Mouse (Mus musculus): ENCODE results near the gene Cpvl.
A peak's percentile ranks its signal among the peaks of the same experiment; 100 is the strongest.

The Cpvl gene

DNA sequence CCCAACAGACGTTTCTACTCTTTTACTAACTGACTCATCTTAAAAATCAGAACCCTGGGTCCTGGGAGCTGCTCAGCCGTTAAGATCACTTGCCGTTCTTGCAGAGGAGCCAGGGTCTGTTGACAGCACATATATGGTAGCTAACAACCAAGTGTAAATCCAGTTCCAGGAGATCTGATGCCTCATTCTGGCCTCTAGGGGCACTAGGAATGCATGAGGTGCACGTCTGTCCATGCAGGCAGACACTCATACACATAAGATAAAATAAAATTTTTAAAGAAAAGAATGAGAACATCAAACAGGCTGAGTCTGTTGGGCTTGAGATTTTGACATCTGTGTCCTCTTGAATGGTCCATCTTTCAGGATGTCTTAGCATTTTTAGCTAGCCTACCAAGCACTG is 48.6 kb downstream of the Cpvl start:
- DNase-seq: no peak

- no peak for DNase-seq
Measured at GRCm38 (mm10) chr6:53926197-53926596, 52.3 kb downstream of the Cpvl start.

DNA sequence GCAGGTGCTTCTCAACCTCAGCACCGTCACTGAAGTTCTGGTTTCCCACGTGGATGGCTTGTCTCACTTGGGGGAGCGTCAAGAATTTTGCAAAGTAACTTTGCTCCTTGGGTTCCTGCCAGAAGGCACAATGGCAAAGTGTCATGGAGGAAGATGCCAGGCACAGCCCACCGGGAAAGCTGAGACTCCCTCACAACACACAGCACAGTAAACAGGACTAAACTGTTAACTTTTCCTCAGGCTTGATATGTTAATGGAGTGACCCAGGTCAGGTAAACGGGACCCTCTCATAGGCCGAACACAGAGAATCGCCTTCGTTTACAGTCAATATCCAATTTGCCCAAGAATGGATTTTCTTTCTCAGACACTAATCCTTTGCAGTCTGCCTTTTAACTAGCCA is 53.3 kb downstream of the Cpvl start:
- no peak for DNase-seq

DNA sequence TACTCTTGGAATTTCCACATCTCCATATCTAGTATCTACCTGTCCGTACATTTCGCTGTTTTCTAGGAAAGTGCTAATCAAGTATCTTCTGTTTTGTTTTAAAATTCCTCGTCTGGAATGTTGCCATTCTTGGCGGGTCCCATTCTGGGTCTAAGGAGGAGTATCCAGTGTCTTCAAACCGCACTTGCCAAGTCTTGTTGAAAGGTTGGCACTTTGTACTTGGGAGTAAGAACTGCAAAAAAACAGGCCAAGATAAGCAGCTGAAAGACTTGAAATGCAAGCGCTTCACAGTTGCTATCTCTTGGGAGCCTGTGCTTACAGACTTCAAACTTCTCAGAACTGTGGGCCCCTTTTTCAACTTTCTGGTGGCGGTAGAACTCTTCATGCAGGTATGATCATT is 58.4 kb downstream of the Cpvl start:
- no peak for DNase-seq

DNA sequence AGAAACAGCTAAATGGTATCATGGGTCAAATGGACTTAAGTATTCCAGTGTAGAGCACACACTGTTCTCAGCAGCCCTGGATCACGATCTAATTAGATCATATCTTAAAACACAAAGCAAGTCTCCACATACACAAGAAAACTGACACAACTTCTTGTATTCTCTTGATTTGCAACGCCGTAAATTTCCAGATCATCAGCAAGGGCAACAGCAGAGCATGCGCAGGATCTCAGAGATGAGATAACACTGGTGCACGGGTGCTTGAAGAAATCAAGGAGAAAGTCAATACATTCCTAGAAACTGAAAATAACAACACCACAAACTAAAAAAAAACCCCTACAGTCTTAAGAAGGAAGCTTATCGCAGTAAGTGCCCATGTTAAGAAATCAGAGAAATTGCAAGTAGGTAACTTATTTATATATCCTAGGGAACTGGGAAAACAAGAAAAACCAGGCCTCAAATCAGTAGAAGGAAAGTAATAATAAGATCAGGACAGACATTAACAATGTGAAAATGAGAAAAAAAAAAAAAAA is 61.4 kb downstream of the Cpvl start:
- DNase-seq: no peak

DNA sequence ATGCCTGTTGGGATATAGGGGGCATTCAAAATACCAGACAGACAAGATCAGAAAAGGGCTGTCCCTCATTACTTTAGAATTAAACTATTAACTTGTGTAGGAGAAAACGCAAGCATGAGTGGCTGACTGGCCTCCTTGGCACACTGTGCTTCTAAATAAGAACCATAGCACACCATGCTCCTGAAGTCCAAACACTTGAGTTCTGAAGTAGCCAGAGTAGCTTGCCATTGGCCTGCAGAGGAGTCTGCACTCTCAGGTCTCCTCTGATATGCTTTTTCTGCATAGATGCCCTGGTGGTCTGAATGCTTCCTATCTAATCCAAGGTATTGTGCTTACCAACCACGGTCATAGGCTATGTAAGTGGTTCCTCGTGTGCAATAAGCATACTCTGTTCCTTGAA is 63.1 kb downstream of the Cpvl start:
- no peak for DNase-seq

- DNase-seq: no peak
Measured at GRCm38 (mm10) chr6:53913151-53913550, 65.3 kb downstream of the Cpvl start.

GRCm38 (mm10) chr6:53912112-53912782 is 66.2 kb downstream of the Cpvl start:
- no peak for DNase-seq

DNA sequence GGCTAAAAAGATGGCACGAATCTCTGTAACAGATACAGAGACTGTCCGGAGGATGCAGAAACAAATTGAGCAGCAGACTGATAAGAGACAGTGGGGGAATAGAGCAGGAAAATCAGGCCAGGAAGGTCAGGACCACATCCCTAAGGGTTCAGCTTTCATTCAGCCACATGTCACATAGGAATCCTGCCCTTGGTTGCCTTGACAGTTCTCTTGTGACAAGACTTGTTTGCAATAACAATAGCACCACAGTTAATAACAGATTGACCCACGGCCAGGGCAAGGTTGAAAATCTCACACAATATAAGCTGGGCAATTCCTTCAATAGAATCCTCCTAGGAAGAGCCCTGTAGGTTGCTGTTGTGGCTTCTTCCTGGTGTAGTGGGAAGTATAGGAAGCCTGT is 68.5 kb downstream of the Cpvl start:
- DNase-seq: no peak

- no peak for DNase-seq
Measured at GRCm38 (mm10) chr6:53909446-53909845, 69.0 kb downstream of the Cpvl start.

DNA sequence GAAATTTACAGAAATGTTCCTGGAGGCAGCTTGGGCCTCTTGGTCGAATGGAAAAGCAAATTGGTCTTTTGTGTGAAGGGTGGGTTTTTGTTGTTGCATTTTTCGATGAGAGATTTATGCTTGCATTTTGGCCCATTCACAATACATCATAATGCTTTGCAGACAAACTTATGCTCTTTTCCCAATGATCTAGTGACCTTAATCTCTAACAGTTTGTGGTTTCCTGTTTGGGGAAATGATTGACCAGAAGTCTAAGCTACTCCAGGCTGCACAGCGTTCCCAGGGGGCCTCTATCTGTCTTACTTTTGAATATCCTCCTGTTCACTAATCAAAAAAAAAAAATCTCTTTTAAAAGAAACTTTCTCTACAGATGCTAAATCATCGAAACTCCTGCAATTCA is 71.6 kb downstream of the Cpvl start:
- DNase-seq: peak; percentile 42

GRCm38 (mm10) chr6:53906051-53906462 is 72.4 kb downstream of the Cpvl start:
- DNase-seq: no peak

DNA sequence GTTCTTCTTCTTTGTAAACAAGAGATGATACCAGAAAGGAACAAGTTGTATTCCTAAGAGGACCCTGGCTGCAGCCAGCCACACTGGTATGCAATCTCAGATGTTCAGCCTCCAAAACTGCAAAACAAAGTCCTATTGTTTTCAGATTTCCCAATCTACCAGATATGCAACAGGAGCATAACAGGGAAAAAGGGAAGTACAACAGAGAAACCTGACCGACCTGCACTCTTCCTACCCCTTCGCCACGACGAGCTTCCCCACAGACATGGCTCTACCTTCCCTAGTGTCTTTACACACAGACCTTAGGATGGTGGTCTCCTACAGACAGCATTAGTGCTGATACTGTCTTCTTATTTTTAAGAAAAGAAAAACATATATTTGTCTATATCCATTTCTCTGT is 72.9 kb downstream of the Cpvl start:
- DNase-seq: no peak

DNA sequence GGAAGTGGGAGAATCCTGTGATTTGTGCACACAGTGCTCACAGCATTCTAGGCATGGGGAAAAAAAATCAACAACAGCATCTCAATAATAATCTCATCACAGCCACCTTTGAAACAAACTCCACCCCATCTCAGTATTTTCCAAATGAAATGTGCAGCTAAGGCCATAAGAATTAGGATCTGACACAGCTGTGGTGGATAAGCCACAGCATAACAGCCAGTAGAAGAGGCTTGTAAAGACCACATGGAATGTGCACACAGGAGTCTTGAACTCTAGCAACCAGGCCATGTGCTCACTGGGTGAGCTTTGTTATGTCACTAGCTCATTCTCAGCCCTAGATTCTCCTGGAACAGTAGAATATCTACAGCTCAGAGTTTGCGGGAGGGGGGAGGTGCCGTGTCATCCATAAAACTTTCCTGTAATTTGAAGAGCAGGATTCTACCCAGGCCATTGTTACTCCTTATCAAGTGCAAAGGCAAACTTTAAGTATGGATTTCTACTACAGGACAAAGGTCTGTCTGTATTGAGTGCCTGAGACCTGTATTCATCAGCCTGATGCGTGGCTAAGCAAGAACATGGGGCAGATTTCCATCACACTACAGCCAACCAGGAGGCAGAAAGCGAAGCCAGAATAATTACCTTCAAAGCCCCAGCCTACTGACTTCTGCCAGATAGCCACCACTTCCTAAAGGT is 73.6 kb downstream of the Cpvl start:
- DNase-seq: no peak

DNA sequence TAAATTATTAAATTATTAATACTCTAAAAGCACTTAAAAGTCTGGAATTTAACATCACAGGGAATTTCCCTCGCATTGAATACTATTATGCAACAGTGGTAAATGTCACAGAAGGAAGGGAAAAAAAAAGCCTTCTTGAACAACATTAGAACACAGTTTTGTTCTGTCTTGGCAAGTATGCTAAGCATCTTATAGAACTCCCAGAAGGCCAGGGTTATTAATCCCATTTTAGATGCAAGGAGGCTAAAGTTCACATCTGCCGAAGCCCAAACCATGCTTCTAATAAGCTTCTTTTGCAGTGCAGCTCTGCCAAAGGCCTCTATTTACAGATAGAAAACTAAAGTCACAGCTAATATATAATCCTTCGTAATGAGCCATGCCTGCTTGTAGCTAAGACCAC is 74.3 kb downstream of the Cpvl start:
- DNase-seq: no peak

DNA sequence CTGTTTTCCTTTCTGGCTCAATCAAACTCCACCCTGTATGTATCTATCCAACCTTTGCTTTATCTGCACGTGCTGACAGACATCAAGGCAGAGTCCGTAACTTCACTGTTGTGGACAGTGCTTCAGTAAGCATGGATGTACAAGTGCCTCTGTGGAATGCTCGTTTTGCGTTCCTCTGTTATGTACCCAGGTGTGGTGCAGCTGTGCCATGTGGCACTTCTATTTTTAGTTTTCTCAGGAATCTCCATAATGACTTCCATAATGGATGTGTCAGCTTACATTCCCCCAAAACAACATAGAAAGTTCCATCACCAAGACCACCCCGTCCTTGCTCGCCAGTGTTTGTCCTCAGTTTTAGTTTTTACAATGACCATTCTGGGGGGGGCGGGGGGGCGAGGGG is 76.7 kb downstream of the Cpvl start:
- no peak for DNase-seq

GRCm38 (mm10) chr6:53897872-53898464 is 80.5 kb downstream of the Cpvl start:
- no peak for DNase-seq

GRCm38 (mm10) chr6:53897126-53897525 is 81.3 kb downstream of the Cpvl start:
- DNase-seq: no peak

- no peak for DNase-seq
Measured at GRCm38 (mm10) chr6:53893731-53894130, 84.7 kb downstream of the Cpvl start.

- DNase-seq: no peak
Measured at GRCm38 (mm10) chr6:53891109-53891508, 87.4 kb downstream of the Cpvl start.

DNA sequence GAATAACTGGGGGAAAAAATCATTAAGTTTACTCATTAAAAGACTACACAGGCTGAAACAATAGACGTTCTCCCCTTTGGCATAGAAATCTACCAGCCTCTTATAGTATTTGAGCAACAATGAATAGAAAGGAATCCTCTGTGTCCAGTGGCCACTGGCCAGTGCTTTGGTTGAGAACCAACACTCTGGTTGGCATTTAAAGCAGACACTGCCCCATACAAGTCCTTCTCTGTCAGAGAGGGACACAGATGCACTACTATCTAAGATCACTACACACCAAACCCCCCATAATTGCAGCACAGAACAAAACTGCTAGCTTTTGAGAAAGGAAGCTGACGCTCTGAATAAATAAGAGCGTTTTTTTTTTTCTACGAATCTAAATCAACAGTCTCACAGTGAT is 93.5 kb downstream of the Cpvl start:
- no peak for DNase-seq

GRCm38 (mm10) chr6:53884496-53884895 is 94.0 kb downstream of the Cpvl start:
- DNase-seq: peak; percentile 31

DNA sequence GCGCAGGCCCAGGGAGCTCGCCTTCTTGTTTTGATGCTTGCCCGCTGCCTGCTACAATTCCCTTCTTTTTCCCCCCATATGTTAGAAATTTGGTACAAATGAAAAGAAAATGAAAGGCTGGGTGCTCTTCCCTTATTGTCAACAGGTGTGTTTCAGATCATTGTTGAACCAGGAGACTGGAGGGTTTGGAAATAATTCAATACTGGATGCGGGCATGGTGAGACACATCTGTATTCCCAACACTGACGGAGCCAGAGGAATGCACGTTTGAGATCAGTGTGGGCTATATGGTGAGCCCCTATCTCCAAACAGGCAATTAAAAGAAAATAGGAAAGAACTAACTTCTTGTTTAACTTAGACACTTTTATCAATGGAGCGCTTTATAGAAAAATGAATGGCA is 95.1 kb downstream of the Cpvl start:
- no peak for DNase-seq

GRCm38 (mm10) chr6:53881623-53882022 is 96.8 kb downstream of the Cpvl start:
- no peak for DNase-seq
